In genomic region chr9:31086085-31086753, GRCm38 (mm10) we compare ENCODE assay signal across 8 mouse cellular contexts. TPM values are rescaled to one million over a fixed set of nuclear protein-coding genes. Genes with fewer than 3 reads are reported as not detected.
DNase-seq lines count a peak whose midpoint lies in the region; ATAC-seq and TF ChIP-seq lines count a peak whose summit lies in the region.

No protein-coding gene starts in this region.

- H3K4me2 ChIP-seq in liver, embryonic 12.5 days = no peak overlapping the region
- H3K4me2 ChIP-seq in intestine, postnatal 0 days (replicated peaks; ENCODE audit: low read depth) = 0 out of 2 replicates have a peak overlapping the region, but pooled peaks have one; percentile 13
- H3K4me2 ChIP-seq in midbrain, postnatal 0 days (ENCODE audit: low read depth, low read length, poor library complexity, severe bottlenecking) = no peak overlapping the region

- peak; percentile 85 for TF ChIP-seq CTCF in intestine, postnatal 0 days (IDR thresholded peaks at IDR 0.05; ENCODE audit: low read depth)
- peak; percentile 85 for TF ChIP-seq CTCF in midbrain, postnatal 0 days (IDR thresholded peaks at IDR 0.05)

- 0 out of 2 replicates have a peak, but pooled peaks cover 7% of the 10 kb centered on the region for H3K4me1 ChIP-seq in liver, embryonic 12.5 days
- no peaks in the 10 kb centered on the region for H3K4me1 ChIP-seq in intestine, postnatal 0 days (replicated peaks; ENCODE audit: control insufficient read depth, insufficient read depth, low read length)
- no peaks in the 10 kb centered on the region for H3K4me1 ChIP-seq in midbrain, postnatal 0 days (ENCODE audit: insufficient read depth, low read length)

- peaks cover 48% of the 10 kb centered on the region for H3K27me3 ChIP-seq in liver, embryonic 12.5 days (replicated peaks)
- no peaks in the 10 kb centered on the region for H3K27me3 ChIP-seq in intestine, postnatal 0 days (replicated peaks; ENCODE audit: control insufficient read depth, insufficient read depth, low read length)
- H3K27me3 ChIP-seq in midbrain, postnatal 0 days (ENCODE audit: insufficient read depth, low read length) = no peaks in the 10 kb centered on the region

- 20% methylated on average over 10 of the region's 10 CpGs for WGBS in liver, embryonic 12.5 days (ENCODE audit: insufficient replicate concordance)
- WGBS in intestine, postnatal 0 days = 23% methylated on average over 10 of the region's 10 CpGs
- 17% methylated on average over 10 of the region's 10 CpGs for WGBS in midbrain, postnatal 0 days

- no peak for ATAC-seq in liver, embryonic 12.5 days
- no peak for ATAC-seq in intestine, postnatal 0 days
- peak; percentile 47; the same call in 1 of the 2 replicates for ATAC-seq in midbrain, postnatal 0 days (ENCODE audit: low FRiP score)

- no peak overlapping the region for H3K4me3 ChIP-seq in liver, embryonic 12.5 days
- H3K4me3 ChIP-seq in intestine, postnatal 0 days (ENCODE audit: low read depth, low read length) = no peak overlapping the region
- H3K4me3 ChIP-seq in midbrain, postnatal 0 days (ENCODE audit: low read depth, low read length) = no peak overlapping the region

- no peak overlapping the region for H3K27ac ChIP-seq in liver, embryonic 12.5 days
- no peak overlapping the region for H3K27ac ChIP-seq in intestine, postnatal 0 days (ENCODE audit: low read depth, low read length)
- H3K27ac ChIP-seq in midbrain, postnatal 0 days (ENCODE audit: low read depth, low read length) = no peak overlapping the region

- H3K9ac ChIP-seq in liver, embryonic 12.5 days = no peak overlapping the region
- H3K9ac ChIP-seq in intestine, postnatal 0 days (ENCODE audit: low read depth, low read length) = no peak overlapping the region
- no peak overlapping the region for H3K9ac ChIP-seq in midbrain, postnatal 0 days (replicated peaks; ENCODE audit: low read length, poor library complexity, severe bottlenecking)

- intact Hi-C loops in gastrocnemius, postnatal 14 days (cut with DNase I; ENCODE audit: low total_unique reads) = loop anchor here (10.0 kb wide), 2 partner anchors 601 to 641 kb away; no protein-coding TSS in a partner anchor
- intact Hi-C loops in left cerebral cortex, postnatal 25 days (cut with DNase I) = loop anchor here (2.0 kb wide), 1 partner anchor 605 kb away; no protein-coding TSS in a partner anchor

- H3K9me3 ChIP-seq in liver, embryonic 12.5 days (replicated peaks) = no peaks in the 10 kb centered on the region
- no peaks in the 10 kb centered on the region for H3K9me3 ChIP-seq in intestine, postnatal 0 days (ENCODE audit: control insufficient read depth)
- no peaks in the 10 kb centered on the region for H3K9me3 ChIP-seq in midbrain, postnatal 0 days (ENCODE audit: low read length)

- no peaks in the 10 kb centered on the region for H3K36me3 ChIP-seq in liver, embryonic 12.5 days
- H3K36me3 ChIP-seq in intestine, postnatal 0 days (ENCODE audit: control insufficient read depth, insufficient read depth) = peaks cover 13% of the 10 kb centered on the region
- H3K36me3 ChIP-seq in midbrain, postnatal 0 days (ENCODE audit: insufficient read depth, low read length) = no peaks in the 10 kb centered on the region

- DNase-seq in liver = peak; percentile 72
- peak; percentile 65 to 74 for DNase-seq in cerebellum, postnatal 36 days
- peak; percentile 64 for DNase-seq in gastrocnemius, postnatal 14 days
- peak; percentile 74 to 78 for DNase-seq in left cerebral cortex, postnatal 25 days (ENCODE audit: low spot score in 2 of 2)
- DNase-seq in midbrain, postnatal 0 days (ENCODE audit: low spot score) = peak; percentile 86
- DNase-seq in testis, postnatal 10 days (ENCODE audit: low spot score) = peak; percentile 85

RNA-seq across cellular contexts. Expression of gene St14, which starts 45.4 kb away (rescaled TPM):
- polyA plus RNA-seq in liver, embryonic 12.5 days (2016; fragmentation: Nextera tagmentation; extraction: Ambion mirVana) = 0.28 and 0.38 TPM in 2 replicates
- under 1 TPM; 0.16 to 0.35 TPM for total RNA-seq in gastrocnemius, postnatal 14 days (2021)
- 58.6 and 63.4 TPM in 2 replicates for polyA plus RNA-seq in intestine, postnatal 0 days (2015; fragmentation: Nextera tagmentation; extraction: Ambion mirVana)
- 1 to 10 TPM in 1 of 2 experiments, under 1 TPM in 1; 0.60 to 1.3 TPM for total RNA-seq in left cerebral cortex, postnatal 25 days (2021)
- total RNA-seq in midbrain, postnatal 0 days (2014; rRNA removed) = 1.4 and 1.9 TPM in 2 replicates
- 1.2 and 1.5 TPM in 2 replicates for polyA plus RNA-seq in midbrain, postnatal 0 days (2015; fragmentation: Nextera tagmentation; extraction: Ambion mirVana)

RNA-seq across cellular contexts. Expression of gene Zbtb44, which starts 55.8 kb away (rescaled TPM):
- 10.2 and 10.4 TPM in 2 replicates for polyA plus RNA-seq in liver, embryonic 12.5 days (2016; fragmentation: Nextera tagmentation; extraction: Ambion mirVana)
- 10 to 100 TPM; 33.4 to 38.0 TPM for total RNA-seq in gastrocnemius, postnatal 14 days (2021)
- 5.4 and 6.7 TPM in 2 replicates for polyA plus RNA-seq in intestine, postnatal 0 days (2015; fragmentation: Nextera tagmentation; extraction: Ambion mirVana)
- total RNA-seq in left cerebral cortex, postnatal 25 days (2021) = 10 to 100 TPM; 39.8 to 42.1 TPM
- 14.2 and 18.2 TPM in 2 replicates for total RNA-seq in midbrain, postnatal 0 days (2014; rRNA removed)
- 3.0 and 3.6 TPM in 2 replicates for polyA plus RNA-seq in midbrain, postnatal 0 days (2015; fragmentation: Nextera tagmentation; extraction: Ambion mirVana)
